Mouse (Mus musculus): Measurements from ENCODE around the gene Zbtb17. TPM values are rescaled to one million over a fixed set of nuclear protein-coding genes. Genes with fewer than 3 reads are reported as not detected.
A peak's percentile ranks its signal among the peaks of the same experiment; 100 is the strongest.

The Zbtb17 gene
- polyA plus RNA-seq (2015; fragmentation: Nextera tagmentation; extraction: Ambion mirVana): 4.6 and 5.5 TPM in 2 replicates

DNA sequence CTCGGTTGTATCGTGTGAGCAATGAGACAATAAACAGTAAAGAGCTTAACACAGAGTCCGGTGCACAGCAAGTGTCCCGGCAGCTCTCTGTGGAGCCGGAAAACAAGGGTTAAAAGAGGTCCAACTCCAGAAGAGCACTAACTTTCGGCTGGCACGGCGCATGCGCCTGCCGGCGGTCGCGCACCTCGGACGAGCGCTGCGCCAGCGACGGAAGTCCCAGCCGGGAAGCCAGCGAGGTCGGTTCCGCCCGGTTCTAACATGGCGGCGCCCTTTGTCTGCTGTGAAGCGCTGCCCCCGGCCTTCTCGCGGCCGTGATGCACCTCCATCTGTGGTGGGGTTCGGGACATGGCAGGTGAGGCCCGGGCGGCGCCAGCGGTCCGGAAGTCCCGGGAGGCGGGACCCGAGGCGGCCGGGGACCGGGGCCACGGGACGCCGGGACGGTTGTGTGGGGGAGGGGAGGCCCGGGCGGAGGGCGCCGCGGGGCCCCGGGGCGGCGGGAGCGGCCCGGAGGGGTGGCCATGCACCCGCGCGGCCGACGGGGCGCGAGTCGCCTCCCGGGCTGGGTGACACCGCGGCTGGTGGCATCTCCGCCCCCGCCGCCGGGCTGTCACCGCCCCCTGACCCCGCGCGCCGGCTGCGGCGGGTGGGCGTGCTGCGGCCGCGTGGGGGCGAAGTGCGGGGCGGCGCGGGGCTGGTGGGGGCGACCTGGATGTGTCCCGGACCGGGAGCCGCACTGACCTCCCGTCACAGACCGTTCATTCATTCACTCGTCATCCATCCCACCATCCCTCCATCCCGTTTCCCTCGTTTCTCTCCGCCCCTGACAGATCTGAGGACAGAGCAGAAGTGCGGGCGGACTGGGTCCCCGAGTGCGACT is at the start of gene Zbtb17:
Gene Zbtb17, plus strand, starts transcription at position 204 of the 877 bp plus-strand sequence.
- H3K4me2 ChIP-seq (ENCODE audit: low read depth, low read length): peak within 1 kb of the TSS; percentile 89
- ATAC-seq (peak; percentile 96), DNase-seq (peak; percentile 93)
- WGBS (ENCODE audit: insufficient replicate concordance): under 1% methylated on average over 70 of the region's 102 CpGs
- H3K36me3 ChIP-seq (replicated peaks; ENCODE audit: insufficient read depth, low read length): peaks cover 9% of the 10 kb centered on the region; the same call in 1 of the 2 replicates
- H3K27ac ChIP-seq (ENCODE audit: low read depth): peak within 1 kb of the TSS; percentile 67
- peak within 1 kb of the TSS; percentile 96 for H3K4me3 ChIP-seq (ENCODE audit: low read depth, low read length)
- peak within 1 kb of the TSS; percentile 86 for H3K9ac ChIP-seq (replicated peaks)
- H3K9me3 ChIP-seq (ENCODE audit: low read length): no peaks in the 10 kb centered on the region
- TF ChIP-seq EP300 (IDR thresholded peaks at IDR 0.05; ENCODE audit: low read depth) (no peak), CTCF (IDR thresholded peaks at IDR 0.05; ENCODE audit: low read depth) (no peak)
- H3K4me1 ChIP-seq (ENCODE audit: insufficient read depth): peaks cover 13% of the 10 kb centered on the region
- no peaks in the 10 kb centered on the region for H3K27me3 ChIP-seq (ENCODE audit: insufficient read depth, low read length)

- Histone ChIP-seq H3K4me1 (ENCODE audit: insufficient read depth) (no peaks in the 10 kb centered on the region), H3K9me3 (ENCODE audit: low read length) (no peaks in the 10 kb centered on the region), H3K9ac (replicated peaks) (no peak overlapping the region), H3K27me3 (ENCODE audit: insufficient read depth, low read length) (no peaks in the 10 kb centered on the region), H3K4me2 (ENCODE audit: low read depth, low read length) (no peak overlapping the region), H3K36me3 (replicated peaks; ENCODE audit: insufficient read depth, low read length) (no peaks in the 10 kb centered on the region), H3K4me3 (ENCODE audit: low read depth, low read length) (no peak overlapping the region), H3K27ac (ENCODE audit: low read depth) (no peak overlapping the region)
- ATAC-seq: no peak
- TF ChIP-seq CTCF (IDR thresholded peaks at IDR 0.05; ENCODE audit: low read depth) (no peak), EP300 (IDR thresholded peaks at IDR 0.05; ENCODE audit: low read depth) (no peak)
- 18% methylated on average over 16 of the region's 16 CpGs for WGBS (ENCODE audit: insufficient replicate concordance)
- no peak for DNase-seq
Measured at GRCm38 (mm10) chr4:141394751-141395150, 49.7 kb upstream of the Zbtb17 start.

DNA sequence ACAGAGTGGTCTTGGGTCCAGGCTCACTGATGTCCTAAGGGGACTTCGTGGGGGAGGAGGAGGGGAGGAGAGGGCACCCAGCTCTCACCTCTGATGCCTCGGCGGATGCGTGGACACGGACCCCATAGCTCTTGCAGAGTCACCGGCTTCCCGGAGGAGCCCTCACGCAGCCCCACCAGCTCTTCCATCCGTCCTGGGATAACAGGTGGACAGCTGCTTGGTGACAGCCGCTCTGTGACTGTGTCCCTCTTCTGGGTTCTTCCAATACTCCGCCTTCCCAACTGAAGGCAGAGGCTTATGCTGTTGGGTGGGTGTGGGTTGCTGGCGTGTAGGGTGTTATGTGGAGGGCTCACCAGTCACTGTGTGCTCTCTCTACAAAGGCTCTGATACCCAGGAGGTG is 46.6 kb upstream of the Zbtb17 start:
- Histone ChIP-seq H3K4me1 (ENCODE audit: insufficient read depth) (no peaks in the 10 kb centered on the region), H3K27ac (ENCODE audit: low read depth) (no peak overlapping the region), H3K9ac (replicated peaks) (no peak overlapping the region), H3K9me3 (ENCODE audit: low read length) (no peaks in the 10 kb centered on the region), H3K4me2 (ENCODE audit: low read depth, low read length) (no peak overlapping the region), H3K27me3 (ENCODE audit: insufficient read depth, low read length) (no peaks in the 10 kb centered on the region), H3K36me3 (replicated peaks; ENCODE audit: insufficient read depth, low read length) (no peaks in the 10 kb centered on the region), H3K4me3 (ENCODE audit: low read depth, low read length) (no peak overlapping the region)
- WGBS (ENCODE audit: insufficient replicate concordance): 79% methylated on average over 12 of the region's 12 CpGs
- ATAC-seq (no peak), DNase-seq (no peak)
- no peak for TF ChIP-seq CTCF (IDR thresholded peaks at IDR 0.05; ENCODE audit: low read depth)
- no peak for TF ChIP-seq EP300 (IDR thresholded peaks at IDR 0.05; ENCODE audit: low read depth)

GRCm38 (mm10) chr4:141398545-141398944 is 45.9 kb upstream of the Zbtb17 start, which contains the start of gene Clcnka:
Gene Clcnka, minus strand, starts transcription at chr4:141398724.
- no peak for ATAC-seq
- H3K36me3 ChIP-seq (replicated peaks; ENCODE audit: insufficient read depth, low read length): no peaks in the 10 kb centered on the region
- no peaks in the 10 kb centered on the region for H3K4me1 ChIP-seq (ENCODE audit: insufficient read depth)
- H3K27ac ChIP-seq (ENCODE audit: low read depth): no peak within 1 kb of the TSS
- WGBS (ENCODE audit: insufficient replicate concordance): 55% methylated on average over 12 of the region's 12 CpGs
- no peaks in the 10 kb centered on the region for H3K9me3 ChIP-seq (ENCODE audit: low read length)
- TF ChIP-seq EP300 (IDR thresholded peaks at IDR 0.05; ENCODE audit: low read depth) (no peak), CTCF (IDR thresholded peaks at IDR 0.05; ENCODE audit: low read depth) (no peak)
- H3K27me3 ChIP-seq (ENCODE audit: insufficient read depth, low read length): no peaks in the 10 kb centered on the region
- H3K4me2 ChIP-seq (ENCODE audit: low read depth, low read length): no peak within 1 kb of the TSS
- no peak for DNase-seq
- no peak within 1 kb of the TSS for H3K9ac ChIP-seq (replicated peaks)
- H3K4me3 ChIP-seq (ENCODE audit: low read depth, low read length): no peak within 1 kb of the TSS

DNA sequence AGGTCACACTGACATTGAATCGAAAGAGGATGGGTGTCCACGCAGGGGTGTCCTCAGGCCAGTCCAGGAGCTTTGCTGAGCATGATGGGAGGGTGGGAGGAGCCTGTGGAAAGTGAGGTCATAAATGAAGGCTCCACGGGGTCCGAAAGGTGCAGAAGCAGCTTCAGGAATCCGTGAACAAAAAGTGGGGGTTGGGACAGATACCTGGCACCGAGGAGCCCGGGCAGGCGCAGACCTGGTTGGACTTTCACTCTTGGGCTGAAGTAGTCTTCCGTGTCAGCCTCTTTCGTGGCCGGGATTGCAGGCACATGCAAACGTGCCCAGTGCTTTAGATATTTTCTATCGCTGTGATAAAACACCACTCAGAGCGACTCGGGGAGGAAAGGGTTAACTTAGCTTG is 44.3 kb upstream of the Zbtb17 start:
- H3K27ac ChIP-seq (ENCODE audit: low read depth): no peak overlapping the region
- TF ChIP-seq EP300 (IDR thresholded peaks at IDR 0.05; ENCODE audit: low read depth): no peak
- TF ChIP-seq CTCF (IDR thresholded peaks at IDR 0.05; ENCODE audit: low read depth): no peak
- H3K4me3 ChIP-seq (ENCODE audit: low read depth, low read length): no peak overlapping the region
- ATAC-seq (no peak), DNase-seq (no peak)
- H3K4me1 ChIP-seq (ENCODE audit: insufficient read depth): no peaks in the 10 kb centered on the region
- H3K9me3 ChIP-seq (ENCODE audit: low read length): no peaks in the 10 kb centered on the region
- H3K9ac ChIP-seq (replicated peaks): no peak overlapping the region
- H3K27me3 ChIP-seq (ENCODE audit: insufficient read depth, low read length): 0 out of 2 replicates have a peak, but pooled peaks cover 7% of the 10 kb centered on the region
- 81% methylated on average over 15 of the region's 15 CpGs for WGBS (ENCODE audit: insufficient replicate concordance)
- H3K36me3 ChIP-seq (replicated peaks; ENCODE audit: insufficient read depth, low read length): no peaks in the 10 kb centered on the region
- no peak overlapping the region for H3K4me2 ChIP-seq (ENCODE audit: low read depth, low read length)

- Histone ChIP-seq H3K4me3 (ENCODE audit: low read depth, low read length) (no peak overlapping the region), H3K4me2 (ENCODE audit: low read depth, low read length) (no peak overlapping the region), H3K36me3 (replicated peaks; ENCODE audit: insufficient read depth, low read length) (no peaks in the 10 kb centered on the region), H3K27ac (ENCODE audit: low read depth) (no peak overlapping the region), H3K9me3 (ENCODE audit: low read length) (no peaks in the 10 kb centered on the region), H3K4me1 (ENCODE audit: insufficient read depth) (no peaks in the 10 kb centered on the region), H3K27me3 (ENCODE audit: insufficient read depth, low read length) (0 out of 2 replicates have a peak, but pooled peaks cover 7% of the 10 kb centered on the region), H3K9ac (replicated peaks) (no peak overlapping the region)
- peak; percentile 98 for TF ChIP-seq CTCF (IDR thresholded peaks at IDR 0.05; ENCODE audit: low read depth)
- no peak for TF ChIP-seq EP300 (IDR thresholded peaks at IDR 0.05; ENCODE audit: low read depth)
- DNase-seq: peak; percentile 87
- peak; percentile 78 for ATAC-seq
- WGBS (ENCODE audit: insufficient replicate concordance): 12% methylated on average over 15 of the region's 15 CpGs
Measured at GRCm38 (mm10) chr4:141404518-141405313, 39.7 kb upstream of the Zbtb17 start.

All from liver, postnatal 0 days (tissue).